Mouse (Mus musculus): Measurements from ENCODE around the gene Morn1.

Gene Morn1

DNA sequence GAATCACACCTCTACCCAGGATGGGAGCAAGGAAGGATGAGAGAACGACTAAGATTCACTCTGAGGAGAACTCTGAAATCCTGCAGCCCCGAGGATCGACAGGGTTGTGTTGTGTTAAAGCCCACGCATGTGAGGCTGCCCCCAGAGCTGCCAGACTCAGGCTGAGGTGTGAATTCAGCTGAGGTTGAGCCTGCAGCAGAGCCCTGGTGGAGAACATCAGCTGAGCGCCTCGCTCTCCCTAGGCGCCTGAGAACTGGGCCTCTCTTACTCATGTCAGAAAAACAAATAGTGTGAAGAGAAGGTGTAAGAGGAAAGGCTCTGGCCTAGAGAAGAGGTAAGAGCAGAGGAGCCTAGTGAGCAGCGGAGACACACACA lies 72.2 kb downstream of the Morn1 start:
- DNase-seq (ENCODE audit: low read depth, low spot score) = no peak

DNA sequence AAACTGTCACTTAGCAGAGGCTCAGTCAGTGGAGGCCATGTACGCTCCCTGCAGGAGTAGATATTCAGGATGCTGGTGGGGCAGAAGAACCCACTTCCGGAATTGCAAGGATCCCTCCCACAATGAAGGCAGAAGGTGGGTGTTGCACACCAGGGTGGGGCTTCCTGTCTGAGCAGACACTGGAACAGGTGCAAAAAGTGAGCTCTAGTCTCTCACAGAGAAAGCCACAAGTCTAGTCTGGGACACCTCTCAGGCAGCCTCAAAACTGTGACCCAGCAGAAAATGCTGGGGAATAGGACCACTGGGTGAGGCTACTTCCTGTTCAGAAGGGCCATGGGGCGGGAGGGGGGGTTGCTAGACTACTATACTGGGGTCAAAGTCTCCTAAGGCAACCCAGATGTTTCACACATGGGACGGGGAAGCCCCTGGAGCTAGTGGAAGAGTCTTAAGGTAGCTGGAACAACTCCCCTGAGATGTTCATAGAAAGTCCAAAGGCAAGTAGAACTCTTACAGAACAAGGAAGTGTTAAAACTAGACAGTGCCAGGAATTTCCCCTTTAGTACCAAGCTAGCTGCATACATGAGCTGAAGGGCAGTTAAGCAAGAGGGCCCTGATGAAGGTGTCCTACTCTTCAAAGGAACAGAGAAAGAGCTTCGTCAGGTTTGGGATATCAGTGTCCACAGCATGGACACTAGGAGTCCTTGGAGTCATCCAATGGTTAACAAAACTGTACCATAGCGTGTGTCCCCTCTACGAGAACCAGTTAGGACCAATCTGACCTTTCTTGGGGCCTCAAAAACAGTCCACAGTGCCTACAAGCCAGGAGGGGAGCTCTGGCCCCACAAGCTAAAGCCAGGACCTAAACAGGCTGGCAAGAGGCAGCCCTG lies 76.3 kb downstream of the Morn1 start:
- DNase-seq (ENCODE audit: low read depth, low spot score) = no peak

DNA sequence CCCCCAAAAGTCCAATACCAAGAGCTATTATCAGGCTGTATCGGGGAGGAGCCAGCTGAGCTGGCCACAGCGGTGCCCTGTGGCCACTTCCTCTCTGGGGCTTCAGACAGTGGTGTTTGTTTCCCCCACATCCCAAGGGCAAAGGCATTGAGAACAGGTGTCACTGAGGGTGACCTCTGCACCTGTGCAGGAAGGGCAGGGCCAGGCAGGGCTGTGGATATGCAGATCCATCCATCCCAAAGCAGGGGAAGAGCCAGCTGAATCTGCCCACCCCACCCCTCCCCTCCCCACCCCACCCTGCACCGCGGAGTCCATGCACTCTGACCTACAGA lies 76.9 kb downstream of the Morn1 start:
- DNase-seq (ENCODE audit: low read depth, low spot score) = no peak

DNA sequence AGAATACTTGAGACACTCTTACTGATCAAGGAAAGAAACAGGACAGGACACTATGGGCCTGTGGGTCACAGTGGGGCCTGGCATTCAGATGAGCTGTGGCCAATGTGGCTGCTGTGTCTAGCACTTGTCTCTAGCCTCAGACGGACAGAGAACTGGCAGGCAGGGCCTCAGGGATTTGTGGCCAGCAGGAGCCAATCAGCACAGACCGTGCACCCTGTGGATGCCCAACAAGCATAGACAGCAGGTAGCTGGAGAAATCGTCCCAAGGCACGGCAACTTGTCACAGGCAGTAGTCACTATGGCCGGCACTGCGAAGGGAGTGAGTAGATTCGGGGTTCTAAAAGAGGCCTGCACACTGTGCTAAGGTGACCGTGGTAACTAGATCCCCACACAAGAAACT lies 77.3 kb downstream of the Morn1 start:
- DNase-seq (ENCODE audit: low read depth, low spot score) = no peak

DNA sequence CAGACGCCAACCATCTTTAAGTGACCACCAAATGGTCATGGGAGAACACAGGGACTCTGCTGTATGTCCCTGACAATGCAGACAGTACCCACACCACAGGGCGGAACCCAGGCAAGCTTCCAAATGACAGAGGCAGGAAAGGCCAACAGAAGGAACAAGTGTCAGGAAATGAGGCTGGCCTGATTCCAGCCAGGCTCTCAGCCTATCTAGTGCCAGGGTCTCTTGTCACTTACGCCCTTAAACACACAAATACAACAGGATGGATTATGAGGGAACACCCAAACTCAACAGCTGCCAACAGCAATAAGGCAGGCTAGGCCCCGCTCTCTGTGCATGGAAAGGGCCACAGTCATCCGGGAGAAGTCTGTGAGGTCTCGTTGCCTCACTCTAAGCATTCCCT lies 78.2 kb downstream of the Morn1 start:
- peak; percentile 73 for DNase-seq (ENCODE audit: low read depth, low spot score)

DNA sequence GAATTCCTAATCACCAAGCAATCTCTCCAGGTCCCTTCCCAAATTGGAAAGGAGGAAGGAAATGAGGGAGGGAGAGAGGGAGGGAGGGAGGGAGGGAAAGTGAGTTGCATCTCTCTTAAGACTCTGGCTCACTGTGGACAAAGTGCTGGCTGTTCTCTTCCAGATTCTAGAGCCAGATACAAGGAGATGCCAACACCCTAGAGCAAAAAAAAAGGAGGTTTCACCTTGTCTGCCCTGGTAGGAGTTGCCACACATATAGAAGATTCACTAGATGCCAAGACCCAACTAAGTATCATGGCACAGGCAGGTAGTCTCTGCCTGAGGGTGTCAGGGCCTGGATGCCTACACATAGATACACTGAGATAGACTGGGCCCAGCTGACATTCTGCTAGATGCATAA lies 79.5 kb downstream of the Morn1 start:
- DNase-seq (ENCODE audit: low read depth, low spot score) = no peak

DNA sequence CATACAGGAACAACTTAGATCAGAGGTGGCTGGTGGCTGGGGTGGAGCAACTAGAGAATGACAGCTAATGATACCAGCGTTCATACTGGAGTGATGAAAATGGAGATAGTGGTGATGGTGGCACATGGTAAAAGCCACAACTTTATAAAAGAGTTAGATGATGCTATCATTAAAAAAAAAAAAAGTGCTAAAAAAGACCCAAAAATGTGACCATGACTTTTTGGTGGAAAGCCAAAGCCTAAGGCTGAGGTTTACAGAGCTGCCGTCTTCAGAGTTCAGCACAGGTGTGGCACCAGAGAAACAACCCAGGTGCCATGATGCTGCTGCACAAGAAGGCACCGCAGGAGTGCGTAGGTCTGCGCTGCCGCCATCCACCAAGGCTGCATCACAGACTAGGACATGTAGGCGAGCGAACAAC lies 82.5 kb downstream of the Morn1 start:
- no peak for DNase-seq (ENCODE audit: low read depth, low spot score)

DNA sequence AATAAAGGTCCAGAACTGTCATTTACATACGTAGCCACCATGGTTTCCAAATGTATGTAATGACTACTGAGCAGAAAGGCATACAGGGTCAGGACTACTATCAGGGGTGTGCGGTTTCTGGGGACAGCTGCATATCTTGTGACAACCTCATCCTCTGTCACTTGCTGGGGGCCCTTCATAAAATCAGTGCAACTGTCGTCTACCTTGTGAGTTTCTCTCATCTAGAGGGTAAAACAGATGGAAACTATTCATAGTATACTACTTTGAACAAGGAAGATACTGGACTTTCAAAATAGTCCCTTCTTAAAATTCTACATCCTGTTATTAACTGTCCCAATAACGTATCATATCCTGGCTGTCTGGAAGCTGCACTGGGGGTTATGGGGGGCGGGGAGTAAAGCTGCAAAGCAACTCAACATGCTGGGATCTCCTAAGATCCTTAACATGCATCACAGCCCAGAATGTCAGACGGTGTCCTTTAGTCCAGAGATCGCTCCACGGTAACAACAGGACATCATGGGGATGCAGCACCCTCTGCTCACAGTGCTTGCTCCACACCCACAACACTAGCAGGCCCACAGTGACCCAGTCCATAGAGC lies 84.3 kb downstream of the Morn1 start:
- no peak for DNase-seq (ENCODE audit: low read depth, low spot score)

DNA sequence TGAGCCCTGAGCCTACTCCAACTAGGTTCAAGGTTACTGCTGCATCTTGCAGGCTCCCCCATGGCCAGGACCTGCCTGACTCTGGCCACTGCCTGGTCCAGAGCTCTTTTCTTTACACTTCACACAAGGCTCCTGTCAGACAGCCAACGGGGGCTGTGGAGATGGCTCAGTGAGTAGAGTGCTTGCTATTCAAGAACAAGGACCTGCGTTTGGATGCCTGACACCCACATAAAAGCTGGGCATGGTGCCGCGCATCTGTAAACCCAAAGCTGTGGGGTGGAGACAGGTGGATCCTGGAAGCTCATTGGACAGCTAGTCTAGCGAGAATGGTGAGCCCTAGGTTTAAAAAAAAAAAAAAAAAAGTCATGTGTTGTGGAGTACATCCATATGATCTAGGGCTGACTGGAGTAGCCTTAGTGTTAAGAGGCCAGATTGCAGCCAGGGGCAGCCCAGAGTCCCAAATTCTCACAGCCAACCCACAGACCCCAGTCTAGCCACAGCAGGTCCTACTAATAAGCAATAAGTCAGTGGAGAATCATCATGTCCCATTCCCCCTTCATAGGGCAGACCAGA lies 85.7 kb downstream of the Morn1 start:
- DNase-seq (ENCODE audit: low read depth, low spot score) = no peak

DNA sequence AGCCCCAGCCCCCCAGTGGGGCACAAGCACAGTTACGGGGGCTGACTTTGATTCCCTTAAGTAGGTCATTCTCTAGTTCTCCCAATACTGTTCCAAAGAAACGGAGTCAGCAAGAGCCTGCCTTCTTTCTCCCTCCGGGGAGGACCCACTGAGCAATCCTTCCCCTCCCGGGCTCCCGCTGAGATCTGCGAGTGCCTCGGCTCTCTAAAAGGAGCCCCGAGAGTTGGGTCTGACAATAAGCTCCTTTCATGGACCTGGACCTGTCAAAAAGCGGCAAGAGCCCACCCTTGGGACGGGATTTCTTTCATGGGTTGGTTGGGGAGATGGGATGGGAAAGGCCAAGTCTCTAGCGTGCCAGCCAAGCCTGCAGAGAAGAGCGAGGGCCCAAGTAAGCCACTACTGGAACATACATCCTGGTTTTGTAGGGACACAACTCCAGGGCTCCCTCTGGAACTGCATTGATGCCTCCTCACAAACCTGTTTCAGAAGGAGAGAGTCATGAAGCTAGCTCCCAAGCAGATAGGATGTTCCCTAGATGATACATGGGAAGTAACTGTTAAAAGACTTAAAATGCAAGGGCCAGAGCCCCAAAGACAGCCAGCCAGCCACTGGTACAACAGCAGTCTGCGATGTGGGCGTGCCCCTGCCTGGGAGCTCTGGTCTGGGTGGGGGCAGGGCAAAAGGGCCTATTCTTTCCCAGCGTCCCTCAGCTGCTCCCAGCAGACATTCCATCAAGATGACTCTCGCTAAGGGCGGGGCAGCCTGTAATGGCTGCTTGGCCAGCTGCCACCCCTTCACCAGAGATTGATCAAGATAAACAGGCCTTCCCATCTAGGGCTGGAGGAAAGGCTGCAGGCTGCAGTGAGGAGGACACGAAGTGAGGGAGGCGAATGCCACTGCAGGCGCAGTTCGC lies 86.8 kb downstream of the Morn1 start:
- peak; percentile 92 for DNase-seq (ENCODE audit: low read depth, low spot score)

DNA sequence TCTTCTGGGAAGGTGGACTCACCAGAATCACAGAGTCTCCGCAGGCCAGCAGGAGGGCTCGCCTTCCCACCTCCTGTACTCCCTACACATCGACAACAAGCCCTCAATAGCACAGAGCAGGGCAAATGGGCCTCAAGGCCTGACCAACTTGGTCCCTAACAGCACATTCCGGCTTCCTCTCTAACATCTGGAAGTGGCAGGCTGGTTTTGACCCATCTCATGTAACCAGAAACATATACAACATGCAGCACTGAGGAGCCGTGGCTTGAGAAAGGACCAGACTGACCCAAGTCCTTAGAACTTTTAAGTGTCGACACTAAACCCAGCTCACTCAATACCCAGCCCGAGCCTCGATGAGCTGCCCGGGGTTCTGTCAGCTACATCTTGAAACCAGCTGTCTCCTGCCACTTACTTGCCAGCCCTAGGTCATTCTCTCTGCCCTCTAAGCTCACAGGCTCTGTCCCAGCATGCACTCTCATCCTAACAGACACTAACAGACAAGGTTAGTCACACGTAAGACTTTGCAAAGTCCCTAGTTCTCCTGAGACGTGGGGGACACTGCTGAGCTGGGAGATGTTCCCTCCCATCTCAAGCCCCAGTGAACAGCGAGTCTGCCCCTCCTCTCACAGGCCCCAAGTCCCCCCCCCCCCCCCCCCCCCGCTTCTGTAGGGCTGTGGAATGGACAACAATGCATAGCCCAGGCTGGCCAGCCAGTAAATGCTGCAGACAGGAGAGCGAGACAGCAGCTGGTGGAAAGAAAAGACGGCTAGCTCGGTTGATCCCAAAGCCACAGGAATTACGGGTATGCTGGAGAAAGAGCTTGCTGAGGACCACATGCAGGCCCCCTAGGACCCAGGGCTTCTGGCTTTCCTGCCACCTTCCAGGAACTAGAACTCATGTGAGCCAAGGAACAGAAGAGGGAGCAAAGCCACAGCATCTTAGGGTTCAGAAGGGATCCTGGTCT lies 87.7 kb downstream of the Morn1 start:
- DNase-seq (ENCODE audit: low read depth, low spot score) = no peak

DNA sequence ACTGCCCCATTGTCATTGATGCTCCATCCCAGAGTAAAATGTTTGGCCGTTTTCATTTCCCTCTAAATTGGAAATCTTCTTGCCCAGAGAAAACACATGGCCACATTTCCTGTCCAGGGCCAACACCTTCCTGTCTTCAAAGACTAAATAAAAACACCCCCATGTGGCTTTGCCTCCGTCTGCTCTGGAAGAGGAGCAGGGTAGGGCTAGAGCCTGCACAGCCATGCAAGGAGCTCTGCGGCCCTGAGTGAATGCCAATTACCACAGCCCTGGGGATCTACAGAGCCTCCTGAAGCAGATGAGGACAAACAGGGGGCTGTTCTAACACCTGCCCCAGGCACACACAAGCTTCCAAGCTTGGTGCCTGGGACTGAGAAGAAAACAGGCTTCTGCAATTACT lies 89.8 kb downstream of the Morn1 start:
- no peak for DNase-seq (ENCODE audit: low read depth, low spot score)

DNA sequence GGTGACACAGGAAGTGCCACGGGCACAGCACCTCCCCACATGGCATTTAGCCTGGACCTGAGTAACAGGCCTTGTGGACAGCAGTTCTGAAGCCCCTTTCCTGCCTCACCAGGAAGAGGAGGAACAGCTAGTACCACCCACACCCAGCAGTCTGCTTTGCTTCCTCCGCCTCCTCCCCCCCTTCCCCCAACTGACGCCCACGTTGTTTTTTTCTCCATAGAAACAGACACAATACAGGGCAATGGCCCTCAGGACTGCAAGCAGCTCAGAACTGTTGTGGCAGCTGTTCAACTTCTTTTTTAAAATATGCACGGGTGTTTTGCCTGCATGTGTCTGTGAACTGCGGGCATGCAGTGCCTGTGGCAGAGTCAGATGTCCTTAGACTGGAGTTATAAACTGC lies 91.9 kb downstream of the Morn1 start:
- peak; percentile 71 for DNase-seq (ENCODE audit: low read depth, low spot score)

DNA sequence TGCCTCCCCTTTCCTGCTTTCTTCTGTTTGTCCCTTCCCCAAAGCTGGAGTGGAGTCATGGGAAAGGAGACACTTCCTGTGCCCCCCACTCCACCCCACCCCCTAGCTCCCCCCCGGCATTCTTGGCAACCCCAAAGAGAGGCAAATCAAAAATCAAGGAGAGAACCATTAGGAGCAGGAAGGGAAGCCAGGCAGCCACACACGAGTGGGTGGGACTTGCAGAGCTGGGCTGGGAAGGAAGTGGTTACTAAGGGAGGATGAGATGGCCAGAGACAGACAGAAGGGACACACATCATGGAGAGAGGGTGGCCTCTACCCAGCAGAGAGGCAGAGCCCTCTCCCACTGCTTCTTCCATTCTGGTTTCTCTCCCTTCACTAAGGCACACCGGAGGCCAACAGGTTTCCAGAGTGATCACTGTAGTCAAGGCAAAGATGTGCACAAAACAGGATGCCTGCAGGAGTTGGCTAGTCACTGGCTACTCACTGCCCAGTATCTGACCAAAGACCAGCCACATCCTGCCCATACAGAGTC lies 92.7 kb downstream of the Morn1 start:
- no peak for DNase-seq (ENCODE audit: low read depth, low spot score)

DNA sequence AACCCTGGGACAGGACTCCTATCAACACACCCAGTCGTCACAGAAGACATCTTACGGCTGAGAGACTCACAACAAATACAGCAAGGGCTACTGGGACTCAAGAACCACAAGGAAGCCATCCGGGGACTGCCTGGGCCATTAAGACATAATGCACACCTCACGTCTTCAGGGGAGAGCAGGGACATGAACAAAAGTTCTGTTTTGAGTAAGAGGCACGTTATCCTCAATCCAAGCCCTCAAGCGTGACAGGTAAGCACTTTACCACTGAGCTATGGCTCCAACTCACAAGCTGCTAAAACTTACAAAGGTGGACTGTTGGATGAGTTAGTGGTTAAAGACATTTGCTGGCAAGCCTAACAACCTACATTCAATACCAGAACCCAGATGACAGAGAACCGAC lies 96.8 kb downstream of the Morn1 start:
- no peak for DNase-seq (ENCODE audit: low read depth, low spot score)

DNA sequence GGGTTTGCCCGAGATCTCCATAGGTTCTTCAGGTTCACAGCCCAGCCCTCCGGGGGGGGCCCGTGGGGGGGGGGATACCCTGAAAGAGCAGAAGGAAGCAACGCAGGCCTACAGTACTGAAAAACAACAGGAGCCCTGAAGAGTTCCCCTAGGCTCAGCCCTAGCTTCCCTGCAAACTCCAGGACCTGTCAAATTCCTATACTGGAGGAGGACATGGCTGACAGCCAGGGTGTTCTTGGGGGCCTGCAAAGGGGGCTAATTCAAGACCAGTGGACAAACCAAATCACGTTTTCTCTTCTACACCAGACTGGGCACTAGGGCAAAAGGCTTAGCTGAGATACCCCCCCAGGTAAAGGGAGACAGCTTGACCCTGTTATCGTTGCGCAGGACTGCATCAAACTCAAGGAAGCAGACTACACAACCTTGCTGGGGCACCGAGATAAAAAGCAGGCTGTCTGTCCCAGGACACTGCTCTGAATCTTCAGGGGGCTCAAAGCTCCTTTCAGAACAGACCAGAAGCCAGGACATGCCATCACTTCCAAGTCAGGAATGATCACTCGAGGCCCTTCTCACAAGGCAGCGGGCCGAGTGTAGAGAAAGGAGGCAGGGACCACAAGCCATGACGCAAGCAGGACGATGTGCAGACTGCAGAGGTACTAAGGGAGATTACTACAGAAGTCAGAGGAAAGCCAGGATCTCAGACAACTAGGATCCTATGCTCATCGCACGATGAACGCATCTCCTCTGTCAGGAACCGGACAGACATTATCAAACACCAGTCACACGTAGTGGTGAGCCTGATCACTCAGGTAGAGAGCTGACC lies 98.1 kb downstream of the Morn1 start:
- DNase-seq (ENCODE audit: low read depth, low spot score) = no peak

DNA sequence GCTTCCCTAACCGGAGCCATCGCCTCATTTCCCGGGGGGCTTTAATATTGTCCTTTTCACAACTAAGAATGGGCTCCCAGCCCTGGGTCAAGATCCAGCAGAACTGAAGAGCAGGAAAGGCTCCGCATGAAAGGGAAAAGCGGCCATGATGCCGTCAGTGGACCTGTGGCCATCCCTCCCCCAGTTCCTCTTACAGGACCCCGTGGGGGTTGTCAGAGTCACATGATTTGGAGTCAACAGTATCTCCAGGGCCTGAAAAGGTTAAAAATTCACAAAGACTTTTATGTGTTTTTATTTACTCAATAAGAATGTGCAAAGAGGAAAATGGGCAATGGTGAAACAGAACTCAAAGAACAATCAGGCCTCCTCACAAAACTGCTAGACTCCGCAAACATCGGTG lies 99.5 kb downstream of the Morn1 start:
- DNase-seq (ENCODE audit: low read depth, low spot score) = no peak

DNA sequence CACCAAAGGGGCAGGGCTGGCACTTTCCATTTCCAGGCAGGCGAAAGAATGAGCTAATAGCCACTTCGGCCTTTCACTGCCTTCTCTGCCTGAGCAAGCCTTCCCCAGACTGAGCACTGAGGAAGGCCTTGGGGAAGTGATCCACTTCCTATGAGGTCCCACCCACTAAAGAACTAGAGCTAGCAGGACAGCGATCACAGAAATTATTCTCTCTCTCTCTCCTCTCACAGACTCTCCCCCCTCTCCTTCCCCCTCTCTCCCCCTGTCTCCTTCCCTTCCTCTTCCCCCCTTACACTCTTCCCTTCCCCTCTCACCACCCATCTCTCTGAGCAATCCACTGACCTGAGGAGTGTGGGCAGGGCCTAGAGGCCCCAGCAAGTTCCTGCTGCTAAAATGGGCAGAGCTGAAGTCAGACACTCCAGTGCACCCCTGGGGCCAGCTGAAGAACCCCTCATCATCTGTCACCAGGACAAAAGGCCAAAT lies 100.9 kb downstream of the Morn1 start:
- DNase-seq (ENCODE audit: low read depth, low spot score) = no peak

DNA sequence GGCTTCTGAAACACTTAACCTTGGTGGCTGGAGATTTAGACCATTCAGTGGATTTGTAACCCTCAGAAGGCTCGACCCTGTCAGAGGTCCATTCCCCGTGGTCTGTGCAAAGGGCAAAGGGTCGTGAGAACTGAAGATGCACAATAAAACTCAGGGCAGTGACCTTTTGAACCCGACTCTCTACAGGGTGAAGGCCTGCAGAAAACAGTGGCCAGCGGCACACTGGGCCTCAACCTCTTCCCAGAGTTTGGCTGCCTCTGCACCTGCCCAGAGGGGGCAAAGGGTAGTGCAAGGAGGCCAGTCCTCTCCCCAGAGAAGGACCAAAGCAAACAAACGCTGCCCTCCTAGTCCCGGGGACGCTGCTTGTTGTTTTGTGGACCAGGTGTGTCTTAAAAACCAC lies 102.0 kb downstream of the Morn1 start:
- no peak for DNase-seq (ENCODE audit: low read depth, low spot score)

DNA sequence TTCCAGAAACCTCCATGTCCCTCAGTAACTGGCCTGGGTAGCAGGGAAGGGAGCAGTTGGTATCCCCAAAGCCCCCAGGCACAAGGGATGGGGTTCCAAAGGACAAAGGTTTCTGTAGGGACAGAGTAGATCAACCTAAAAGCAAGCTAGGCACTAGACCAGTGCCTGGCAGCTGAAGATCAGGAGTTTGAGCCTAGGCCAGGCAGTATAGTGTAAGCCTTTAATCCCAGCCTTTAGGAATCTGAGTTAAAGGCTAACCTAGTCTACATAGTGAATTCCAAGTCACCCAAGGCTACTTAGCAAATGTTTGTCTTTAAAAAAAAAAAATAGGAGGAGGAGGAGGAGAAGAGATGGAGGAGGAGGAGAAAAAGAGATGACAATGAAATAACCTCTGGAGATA lies 102.4 kb downstream of the Morn1 start:
- DNase-seq (ENCODE audit: low read depth, low spot score) = no peak
